Mouse (Mus musculus) heart, adult 2 months (tissue): ENCODE results near the gene Timm13.

Experiments used
- CTCF ChIP-seq: fragments of 200-600 bp; IDR thresholded peaks from 2 replicates; pipeline ENCODE4 v1.8.1; 2022; ENCODE audit warnings: antibody characterized with exemption, mild to moderate bottlenecking, moderate library complexity
- EP300 ChIP-seq: fragments of 200-500 bp; IDR thresholded peaks from 2 replicates; pipeline ENCODE4 v1.6.1; 2011; ENCODE audit warnings: low read depth, low read length, control low read depth; ENCODE audit not compliant: insufficient read depth
- POLR2A ChIP-seq: fragments of 200-500 bp; IDR thresholded peaks from 2 replicates; pipeline ENCODE4 v1.6.1; 2011; ENCODE audit warnings: mild to moderate bottlenecking, low read depth, low read length, control low read depth; ENCODE audit not compliant: insufficient read depth

GRCm38 (mm10) chr10:80880131-80880641 is 20.6 kb downstream of the Timm13 start:
- no peak for TF ChIP-seq POLR2A
- peak; percentile 96 for TF ChIP-seq CTCF
- peak; percentile 89 for TF ChIP-seq EP300
